Mouse (Mus musculus): ENCODE data around the gene Drd1. TPM values are rescaled to one million over a fixed set of nuclear protein-coding genes. Genes with fewer than 3 reads are reported as not detected.
A peak's percentile ranks its signal among the peaks of the same experiment; 100 is the strongest.

Drd1 gene
- total RNA-seq, 2 experiments from 2014 or later, result 23.9 to 57.3 TPM

- DNase-seq (ENCODE audit: low spot score in 2 of 2), result peak in 1 of 2 experiments; percentile 20
- intact Hi-C loops (cut with DNase I), result no loop called here
Observed at GRCm38 (mm10) chr13:54008716-54009115, 46.8 kb downstream of the Drd1 start.

Other genes starting within 250 kb of the Drd1 start
- 10 to 100 TPM; 42.5 to 45.1 TPM for gene Sfxn1, start 16.2 kb upstream of the Drd1 start, total RNA-seq (2021)
- 10 to 100 TPM; 15.3 to 15.7 TPM for gene Hrh2, start 136.4 kb upstream of the Drd1 start, total RNA-seq (2021)

Data from left cerebral cortex, postnatal 25 days (tissue).